Mouse (Mus musculus): ENCODE data around the gene Col4a1.

Gene Col4a1

DNA sequence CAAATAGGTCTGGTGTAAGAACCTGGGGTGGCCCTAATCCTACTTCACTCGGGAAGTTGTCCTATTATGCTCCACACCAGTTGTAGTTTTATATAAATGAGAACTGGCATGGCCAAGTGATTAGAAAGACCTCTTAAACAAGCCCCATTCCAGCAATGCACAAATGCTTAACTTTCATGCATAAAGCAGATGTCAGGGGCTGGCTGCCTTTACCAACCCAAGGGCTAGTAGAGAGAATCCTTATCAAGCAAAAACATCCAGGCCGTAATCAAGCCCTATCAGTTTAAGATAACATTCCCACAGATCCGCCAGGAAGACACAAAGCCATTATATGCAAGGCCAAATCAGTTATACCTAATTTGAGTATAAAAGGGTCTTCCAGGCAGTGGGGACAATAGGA lies 46.7 kb downstream of the Col4a1 start:
- Histone ChIP-seq H3K4me1 (replicated peaks; ENCODE audit: low read depth, low read length) (peaks cover 7% of the 10 kb centered on the region; the same call in 1 of the 2 replicates), H3K9me3 (ENCODE audit: low read length) (0 out of 2 replicates have a peak, but pooled peaks cover 4% of the 10 kb centered on the region), H3K27me3 (ENCODE audit: insufficient read depth, low read length) (peaks cover 21% of the 10 kb centered on the region), H3K4me3 (replicated peaks; ENCODE audit: low read length) (no peak overlapping the region), H3K36me3 (ENCODE audit: insufficient read depth, low read length) (no peaks in the 10 kb centered on the region)
- TF ChIP-seq NANOG (IDR thresholded peaks at IDR 0.05; ENCODE audit: borderline replicate concordance, low read length), result peak; percentile 50; the same call in 1 of the 2 replicates
- no peak for TF ChIP-seq POU5F1 (IDR thresholded peaks at IDR 0.05; ENCODE audit: borderline replicate concordance, low read length)
- no peak for TF ChIP-seq CTCF (conservative IDR thresholded peaks at IDR 0.05; ENCODE audit: low read length)

DNA sequence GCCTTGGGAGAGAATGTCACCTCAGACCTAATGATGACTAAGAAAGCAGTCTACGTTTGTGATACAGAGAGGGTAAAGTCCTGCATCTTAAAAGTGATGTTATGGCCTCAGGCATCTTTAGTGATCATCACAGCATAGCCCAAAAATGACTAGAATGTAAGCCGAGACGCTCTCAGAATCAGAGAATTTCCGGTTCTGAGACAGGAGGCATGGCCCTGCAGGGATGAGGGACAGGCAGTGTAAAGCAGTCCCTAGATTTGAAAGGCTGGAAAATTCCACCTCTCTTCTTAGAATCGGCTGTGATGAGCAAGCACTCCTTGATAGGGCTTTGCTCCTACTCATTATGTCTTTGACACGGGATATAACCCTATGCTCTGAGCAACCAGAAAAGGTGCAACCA lies 48.8 kb downstream of the Col4a1 start:
- no peak for TF ChIP-seq CTCF (conservative IDR thresholded peaks at IDR 0.05; ENCODE audit: low read length)
- no peak for TF ChIP-seq POU5F1 (IDR thresholded peaks at IDR 0.05; ENCODE audit: borderline replicate concordance, low read length)
- TF ChIP-seq NANOG (IDR thresholded peaks at IDR 0.05; ENCODE audit: borderline replicate concordance, low read length), result no peak
- Histone ChIP-seq H3K27me3 (ENCODE audit: insufficient read depth, low read length) (peaks cover 14% of the 10 kb centered on the region), H3K4me1 (replicated peaks; ENCODE audit: low read depth, low read length) (peaks cover 7% of the 10 kb centered on the region; the same call in 1 of the 2 replicates), H3K9me3 (ENCODE audit: low read length) (0 out of 2 replicates have a peak, but pooled peaks cover 4% of the 10 kb centered on the region), H3K36me3 (ENCODE audit: insufficient read depth, low read length) (no peaks in the 10 kb centered on the region), H3K4me3 (replicated peaks; ENCODE audit: low read length) (no peak overlapping the region)

- Histone ChIP-seq H3K9me3 (ENCODE audit: low read length) (0 out of 2 replicates have a peak, but pooled peaks cover 4% of the 10 kb centered on the region), H3K4me1 (replicated peaks; ENCODE audit: low read depth, low read length) (peaks cover 7% of the 10 kb centered on the region; the same call in 1 of the 2 replicates), H3K36me3 (ENCODE audit: insufficient read depth, low read length) (no peaks in the 10 kb centered on the region), H3K27me3 (ENCODE audit: insufficient read depth, low read length) (peaks cover 10% of the 10 kb centered on the region), H3K4me3 (replicated peaks; ENCODE audit: low read length) (no peak overlapping the region)
- no peak for TF ChIP-seq NANOG (IDR thresholded peaks at IDR 0.05; ENCODE audit: borderline replicate concordance, low read length)
- TF ChIP-seq POU5F1 (IDR thresholded peaks at IDR 0.05; ENCODE audit: borderline replicate concordance, low read length), result no peak
- TF ChIP-seq CTCF (conservative IDR thresholded peaks at IDR 0.05; ENCODE audit: low read length), result no peak
Measured at GRCm38 (mm10) chr8:11262031-11262735, 50.4 kb downstream of the Col4a1 start.

- Histone ChIP-seq H3K36me3 (ENCODE audit: insufficient read depth, low read length) (no peaks in the 10 kb centered on the region), H3K4me3 (replicated peaks; ENCODE audit: low read length) (no peak overlapping the region), H3K9me3 (ENCODE audit: low read length) (0 out of 2 replicates have a peak, but pooled peaks cover 4% of the 10 kb centered on the region), H3K4me1 (replicated peaks; ENCODE audit: low read depth, low read length) (no peaks in the 10 kb centered on the region), H3K27me3 (ENCODE audit: insufficient read depth, low read length) (peaks cover 10% of the 10 kb centered on the region)
- TF ChIP-seq CTCF (conservative IDR thresholded peaks at IDR 0.05; ENCODE audit: low read length) (no peak), POU5F1 (IDR thresholded peaks at IDR 0.05; ENCODE audit: borderline replicate concordance, low read length) (no peak), NANOG (IDR thresholded peaks at IDR 0.05; ENCODE audit: borderline replicate concordance, low read length) (no peak)
Measured at GRCm38 (mm10) chr8:11259832-11260615, 52.6 kb downstream of the Col4a1 start.

DNA sequence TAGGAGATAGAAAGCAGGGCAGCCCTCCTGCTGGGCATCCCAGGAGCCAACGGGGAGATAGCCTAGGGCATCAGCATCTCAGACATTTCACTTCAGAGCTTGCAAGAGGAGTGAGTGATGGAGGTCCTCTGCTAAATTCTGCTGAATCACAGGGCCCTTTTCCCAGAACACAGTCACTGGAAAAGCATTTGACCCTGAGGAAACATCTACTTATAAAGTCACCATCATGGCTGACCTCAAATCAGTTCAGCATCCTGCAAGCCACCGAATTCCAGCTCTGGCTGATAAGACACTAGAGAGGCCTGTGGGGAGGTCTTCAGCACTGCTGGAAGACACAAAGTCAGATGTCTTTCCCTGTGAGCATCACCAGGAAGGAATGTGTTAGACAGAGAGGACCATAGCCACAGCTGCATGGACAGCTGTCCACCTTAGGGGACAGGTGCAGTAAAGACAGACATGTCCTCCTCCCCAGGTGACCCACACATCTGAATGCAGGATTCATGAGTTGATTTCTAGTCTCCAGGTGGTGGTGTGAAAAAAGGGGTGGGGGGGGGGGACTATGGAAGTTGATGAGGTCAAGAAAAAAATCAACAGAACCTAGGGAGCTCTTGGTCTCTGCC lies 54.0 kb downstream of the Col4a1 start:
- no peak overlapping the region for H3K4me3 ChIP-seq (replicated peaks; ENCODE audit: low read length)
- H3K4me1 ChIP-seq (replicated peaks; ENCODE audit: low read depth, low read length), result no peaks in the 10 kb centered on the region
- 0 out of 2 replicates have a peak, but pooled peaks cover 4% of the 10 kb centered on the region for H3K27me3 ChIP-seq (ENCODE audit: insufficient read depth, low read length)
- no peaks in the 10 kb centered on the region for H3K9me3 ChIP-seq (ENCODE audit: low read length)
- TF ChIP-seq CTCF (conservative IDR thresholded peaks at IDR 0.05; ENCODE audit: low read length), result no peak
- no peak for TF ChIP-seq POU5F1 (IDR thresholded peaks at IDR 0.05; ENCODE audit: borderline replicate concordance, low read length)
- no peak for TF ChIP-seq NANOG (IDR thresholded peaks at IDR 0.05; ENCODE audit: borderline replicate concordance, low read length)
- H3K36me3 ChIP-seq (ENCODE audit: insufficient read depth, low read length), result no peaks in the 10 kb centered on the region

GRCm38 (mm10) chr8:11257079-11258017 lies 55.3 kb downstream of the Col4a1 start:
- no peak overlapping the region for H3K4me3 ChIP-seq (replicated peaks; ENCODE audit: low read length)
- no peaks in the 10 kb centered on the region for H3K36me3 ChIP-seq (ENCODE audit: insufficient read depth, low read length)
- TF ChIP-seq POU5F1 (IDR thresholded peaks at IDR 0.05; ENCODE audit: borderline replicate concordance, low read length) (no peak), NANOG (IDR thresholded peaks at IDR 0.05; ENCODE audit: borderline replicate concordance, low read length) (no peak), CTCF (conservative IDR thresholded peaks at IDR 0.05; ENCODE audit: low read length) (no peak)
- H3K9me3 ChIP-seq (ENCODE audit: low read length), result no peaks in the 10 kb centered on the region
- 0 out of 2 replicates have a peak, but pooled peaks cover 2% of the 10 kb centered on the region for H3K27me3 ChIP-seq (ENCODE audit: insufficient read depth, low read length)
- no peaks in the 10 kb centered on the region for H3K4me1 ChIP-seq (replicated peaks; ENCODE audit: low read depth, low read length)

DNA sequence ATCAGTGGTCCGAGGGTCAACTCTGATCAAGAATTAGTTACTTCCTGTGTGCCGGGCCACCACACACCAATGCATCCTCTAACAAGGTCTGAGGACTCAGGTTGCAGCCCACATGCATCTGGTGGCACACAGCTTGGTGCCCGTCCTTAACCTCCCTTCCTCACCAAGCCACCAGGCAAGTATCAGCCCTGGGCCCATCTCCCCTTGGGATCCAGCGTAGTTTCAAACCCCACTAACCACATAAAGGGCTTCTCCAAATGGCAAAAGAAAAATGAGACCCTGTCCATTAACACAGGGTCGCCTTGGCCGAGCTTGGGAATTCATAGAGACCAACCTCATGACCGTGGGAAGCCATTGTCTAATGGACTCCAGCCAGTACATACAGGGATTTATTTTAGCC lies 56.2 kb downstream of the Col4a1 start:
- H3K4me1 ChIP-seq (replicated peaks; ENCODE audit: low read depth, low read length), result no peaks in the 10 kb centered on the region
- H3K27me3 ChIP-seq (ENCODE audit: insufficient read depth, low read length), result no peaks in the 10 kb centered on the region
- H3K4me3 ChIP-seq (replicated peaks; ENCODE audit: low read length), result no peak overlapping the region
- TF ChIP-seq POU5F1 (IDR thresholded peaks at IDR 0.05; ENCODE audit: borderline replicate concordance, low read length) (no peak), CTCF (conservative IDR thresholded peaks at IDR 0.05; ENCODE audit: low read length) (no peak), NANOG (IDR thresholded peaks at IDR 0.05; ENCODE audit: borderline replicate concordance, low read length) (no peak)
- H3K9me3 ChIP-seq (ENCODE audit: low read length), result no peaks in the 10 kb centered on the region
- no peaks in the 10 kb centered on the region for H3K36me3 ChIP-seq (ENCODE audit: insufficient read depth, low read length)

Data from E14TG2a.4 (cell line).